Comparison of ENCODE assay signal across 15 mouse cellular contexts in genomic region chr13:96511893-96512292, GRCm38 (mm10). TPM values are rescaled to one million over a fixed set of nuclear protein-coding genes. Genes with fewer than 3 reads are reported as not detected.
DNase-seq lines count a peak whose midpoint lies in the region; ATAC-seq and TF ChIP-seq lines count a peak whose summit lies in the region.
"Had no signal": no experiment of that assay in that cellular context is flagged by ENCODE, and none has a peak within 500 bp of the region (broad histone marks: within the 10 kb centered on the region; RNA-seq: fewer than 3 reads in every experiment).

No protein-coding gene starts in this region.

- intact Hi-C loops in heart, postnatal 14 days (cut with DNase I): no loop called here
- intact Hi-C loops in left cerebral cortex, postnatal 36 days (cut with DNase I): no loop called here

- peak; percentile 35 for DNase-seq in CD4-positive, CD25-positive, alpha-beta regulatory T cell, adult 2 months (ENCODE audit: low read depth, low spot score)
- peak; percentile 51 for DNase-seq in lung, embryonic 14.5 days
- DNase-seq in lung, adult 2 months: no peak
- DNase-seq in heart, postnatal 14 days: peak; percentile 14 to 21
- DNase-seq in thymus, postnatal 14 days: no peak
- DNase-seq in left cerebral cortex, postnatal 36 days (ENCODE audit: low spot score in 2 of 2): no peak
- DNase-seq: thymus, postnatal 4 days had no signal

- H3K27ac ChIP-seq in lung, embryonic 14.5 days (ENCODE audit: low read depth): no peak overlapping the region; the same call in 1 of the 2 replicates
- H3K27ac ChIP-seq in olfactory bulb, adult 2 months (ENCODE audit: insufficient read depth, low read depth, low read length): 0 out of 2 replicates have a peak overlapping the region, but pooled peaks have one; percentile 12
- H3K27ac ChIP-seq: forebrain, embryonic 10.5 days; lung, embryonic 15.5 days had no signal

- TF ChIP-seq CTCF in lung, embryonic 14.5 days (IDR thresholded peaks at IDR 0.05; ENCODE audit: low read depth): no peak
- TF ChIP-seq CTCF in lung, adult 2 months (IDR thresholded peaks at IDR 0.05; ENCODE audit: insufficient read depth, low read length): no peak
- no peak for TF ChIP-seq CTCF in olfactory bulb, adult 2 months (IDR thresholded peaks at IDR 0.05; ENCODE audit: insufficient read depth, low read depth, low read length)

- no peaks in the 10 kb centered on the region for H3K9me3 ChIP-seq in lung, embryonic 14.5 days (ENCODE audit: low read depth, low read length)
- H3K9me3 ChIP-seq: forebrain, embryonic 10.5 days; lung, embryonic 15.5 days had no signal

- no peak overlapping the region for H3K9ac ChIP-seq in lung, embryonic 14.5 days
- H3K9ac ChIP-seq: lung, embryonic 15.5 days had no signal

- H3K4me3 ChIP-seq in lung, embryonic 14.5 days (ENCODE audit: low read depth, low read length): no peak overlapping the region
- H3K4me3 ChIP-seq in lung, adult 2 months (replicated peaks; ENCODE audit: extremely low read depth, low read depth, low read length): no peak overlapping the region
- no peak overlapping the region for H3K4me3 ChIP-seq in olfactory bulb, adult 2 months (ENCODE audit: insufficient read depth, low read depth, low read length)
- H3K4me3 ChIP-seq: forebrain, embryonic 10.5 days; lung, embryonic 15.5 days had no signal

- no peak for ATAC-seq in CD4-positive, CD25-positive, alpha-beta regulatory T cell, adult 4 months
- no peak for ATAC-seq in lung, embryonic 14.5 days (ENCODE audit: insufficient read depth)

- H3K4me1 ChIP-seq in lung, embryonic 14.5 days (ENCODE audit: insufficient read depth): peaks cover 10% of the 10 kb centered on the region; the same call in 1 of the 2 replicates
- H3K4me1 ChIP-seq in lung, adult 2 months (ENCODE audit: control insufficient read depth, insufficient read depth, low read length): peaks cover 16% of the 10 kb centered on the region
- peaks cover 12% of the 10 kb centered on the region for H3K4me1 ChIP-seq in olfactory bulb, adult 2 months (ENCODE audit: control insufficient read depth, insufficient read depth, low read length)
- H3K4me1 ChIP-seq: forebrain, embryonic 10.5 days had no signal

- H3K27me3 ChIP-seq in lung, embryonic 14.5 days (ENCODE audit: insufficient read depth, low read length): no peaks in the 10 kb centered on the region

- H3K36me3 ChIP-seq in lung, embryonic 14.5 days (ENCODE audit: insufficient read depth): no peaks in the 10 kb centered on the region
- H3K36me3 ChIP-seq: lung, embryonic 15.5 days had no signal

- whole genome bisulfite sequencing in lung, embryonic 14.5 days: 32% methylated on average over 5 of the region's 5 CpGs
- WGBS in lung, adult 2 months: 35% methylated on average over 5 of the region's 5 CpGs
- WGBS in olfactory bulb, adult 2 months: 50% methylated on average over 5 of the region's 5 CpGs

- no peak overlapping the region for H3K4me2 ChIP-seq in lung, embryonic 14.5 days
- H3K4me2 ChIP-seq: lung, embryonic 15.5 days had no signal

- no peak for TF ChIP-seq POLR2A in lung, adult 2 months (IDR thresholded peaks at IDR 0.05; ENCODE audit: borderline replicate concordance, extremely low read depth, low read depth, low read length)
- no peak for TF ChIP-seq POLR2A in olfactory bulb, adult 2 months (IDR thresholded peaks at IDR 0.05; ENCODE audit: insufficient read depth, low read depth, low read length)

RNA-seq across cellular contexts. Expression of gene Gm17622, which starts 21.4 kb away (rescaled TPM):
- not detected for polyA plus RNA-seq in CD4-positive, CD25-positive, alpha-beta regulatory T cell, adult 4 months (2017; shearing (Covaris generic))
- polyA plus RNA-seq in lung, embryonic 14.5 days (2014; fragmentation: Nextera tagmentation; extraction: Ambion mirVana): not detected in 2 replicates
- not detected in 2 replicates for polyA plus RNA-seq in lung, adult 2 months (2012; rRNA removed)
- not detected for total RNA-seq in heart, postnatal 14 days (2021)
- polyA plus RNA-seq in olfactory bulb, adult 2 months (2012; ENCODE audit: insufficient read depth, insufficient read length, low replicate concordance, missing spikeins): not detected in 2 replicates
- total RNA-seq in left cerebral cortex, postnatal 36 days (2021): not detected
- total RNA-seq: adrenal gland, postnatal 36 days; common myeloid progenitor, adult 5-6 weeks; left cerebral cortex, postnatal 14 days had no signal
- polyA plus RNA-seq: forebrain, embryonic 10.5 days; gonadal fat pad, adult 2 months; lung, embryonic 15.5 days had no signal

RNA-seq across cellular contexts. Expression of gene Polk, which starts 30.5 kb away (rescaled TPM):
- 10 to 100 TPM; 22.2 to 24.7 TPM for polyA plus RNA-seq in CD4-positive, CD25-positive, alpha-beta regulatory T cell, adult 4 months (2017; shearing (Covaris generic))
- 10.2 and 11.3 TPM in 2 replicates for polyA plus RNA-seq in lung, embryonic 14.5 days (2014; fragmentation: Nextera tagmentation; extraction: Ambion mirVana)
- 1.7 and 3.6 TPM in 2 replicates for polyA plus RNA-seq in lung, adult 2 months (2012; rRNA removed)
- 1 to 10 TPM; 5.5 to 6.4 TPM for total RNA-seq in heart, postnatal 14 days (2021)
- not detected in 2 replicates for polyA plus RNA-seq in olfactory bulb, adult 2 months (2012; ENCODE audit: insufficient read depth, insufficient read length, low replicate concordance, missing spikeins)
- 10 to 100 TPM; 11.7 to 15.6 TPM for total RNA-seq in left cerebral cortex, postnatal 36 days (2021)

RNA-seq across cellular contexts. Expression of gene Col4a3bp, which starts 30.5 kb away (rescaled TPM):
- polyA plus RNA-seq in CD4-positive, CD25-positive, alpha-beta regulatory T cell, adult 4 months (2017; shearing (Covaris generic)): 10 to 100 TPM in 1 of 2 experiments, 1 to 10 TPM in 1; 6.3 to 10.1 TPM
- 10.7 TPM in 2 replicates for polyA plus RNA-seq in lung, embryonic 14.5 days (2014; fragmentation: Nextera tagmentation; extraction: Ambion mirVana)
- 15.2 and 21.4 TPM in 2 replicates for polyA plus RNA-seq in lung, adult 2 months (2012; rRNA removed)
- 10 to 100 TPM; 39.5 to 42.2 TPM for total RNA-seq in heart, postnatal 14 days (2021)
- 201 TPM in 1 of 2 replicates, not detected in the other for polyA plus RNA-seq in olfactory bulb, adult 2 months (2012; ENCODE audit: insufficient read depth, insufficient read length, low replicate concordance, missing spikeins)
- 10 to 100 TPM; 61.6 to 71.7 TPM for total RNA-seq in left cerebral cortex, postnatal 36 days (2021)

RNA-seq across cellular contexts. Expression of gene Ankdd1b, which starts 40.9 kb away (rescaled TPM):
- not detected for polyA plus RNA-seq in CD4-positive, CD25-positive, alpha-beta regulatory T cell, adult 4 months (2017; shearing (Covaris generic))
- polyA plus RNA-seq in lung, embryonic 14.5 days (2014; fragmentation: Nextera tagmentation; extraction: Ambion mirVana): not detected in 2 replicates
- 0.06 TPM in 1 of 2 replicates, not detected in the other for polyA plus RNA-seq in lung, adult 2 months (2012; rRNA removed)
- total RNA-seq in heart, postnatal 14 days (2021): under 1 TPM; 0.24 to 0.29 TPM
- not detected in 2 replicates for polyA plus RNA-seq in olfactory bulb, adult 2 months (2012; ENCODE audit: insufficient read depth, insufficient read length, low replicate concordance, missing spikeins)
- total RNA-seq in left cerebral cortex, postnatal 36 days (2021): under 1 TPM in 1 of 2 experiments, not detected in 1; 0.25 TPM
- total RNA-seq: common myeloid progenitor, adult 5-6 weeks had no signal
- polyA plus RNA-seq: forebrain, embryonic 10.5 days had no signal

Comparison
In these comparisons a context has a peak if more than half of its experiments do, and no peak if none do; other contexts are left out.
1. DNase-seq: peak in CD4-positive, CD25-positive, alpha-beta regulatory T cell, adult 2 months (single experiment), lung, embryonic 14.5 days (single experiment) and heart, postnatal 14 days (2 of 2); none in lung, adult 2 months (single experiment), thymus, postnatal 14 days (single experiment) and left cerebral cortex, postnatal 36 days (0 of 2).